Mouse (Mus musculus): ENCODE measurements at regions not wholly inside any gene's neighbourhood (a gene's known extent, or its start where the extent isn't known, plus 50 kb on each side); places are given as distances from the start of the nearest gene placed in this dataset.

- H3K4me1 ChIP-seq (ENCODE audit: control insufficient read depth in 1 of 2, insufficient read depth in 2 of 2, low read length in 2 of 2): no peaks in the 10 kb centered on the region
- TF ChIP-seq RCOR1 (IDR thresholded peaks at IDR 0.05; ENCODE audit: low read depth, low read length) (no peak), CHD1 (IDR thresholded peaks at IDR 0.05; ENCODE audit: low read depth, low read length) (no peak), TCF12 (IDR thresholded peaks at IDR 0.05; ENCODE audit: low read depth, low read length) (no peak), USF2 (IDR thresholded peaks at IDR 0.05; ENCODE audit: borderline replicate concordance in 1 of 2, insufficient read depth in 1 of 2, low read depth in 1 of 2, low read length in 2 of 2) (no peak), MAFK (IDR thresholded peaks at IDR 0.05; ENCODE audit: borderline replicate concordance, low read depth, low read length) (no peak), ZC3H11A (IDR thresholded peaks at IDR 0.05; ENCODE audit: low read depth, low read length) (no peak), NRF1 (IDR thresholded peaks at IDR 0.05; ENCODE audit: insufficient read depth, low read depth, low read length, poor library complexity, severe bottlenecking) (no peak), MEF2A (IDR thresholded peaks at IDR 0.05; ENCODE audit: extremely low read depth, insufficient replicate concordance, low read depth, low read length, poor library complexity, severe bottlenecking) (no peak), POLR2AphosphoS2 (IDR thresholded peaks at IDR 0.05; ENCODE audit: low read length) (no peak), NELFE (IDR thresholded peaks at IDR 0.05; ENCODE audit: low read depth, low read length) (no peak), MYC (IDR thresholded peaks at IDR 0.05; ENCODE audit: low read depth, low read length) (no peak), ETS1 (IDR thresholded peaks at IDR 0.05; ENCODE audit: low read depth, low read length) (no peak), POLR2A (IDR thresholded peaks at IDR 0.05; ENCODE audit: control insufficient read depth in 1 of 2, insufficient read depth in 1 of 2, low read depth in 1 of 2, low read length in 2 of 2, poor library complexity in 1 of 2) (no peak), ZKSCAN1 (IDR thresholded peaks at IDR 0.05; ENCODE audit: low read depth, low read length) (no peak), MAZ (IDR thresholded peaks at IDR 0.05; ENCODE audit: low read depth, low read length) (no peak), MYB (IDR thresholded peaks at IDR 0.05; ENCODE audit: low read depth, low read length) (no peak), CTCF (IDR thresholded peaks at IDR 0.05 in 2 of 3, conservative IDR thresholded peaks at IDR 0.05 in 1 of 3; ENCODE audit: control insufficient read depth in 1 of 3, insufficient read depth in 1 of 3, low read depth in 2 of 3, low read length in 3 of 3, poor library complexity in 1 of 3, severe bottlenecking in 1 of 3) (no peak)
Observed at GRCm38 (mm10) chr7:145029622-145030021, 89.9 kb upstream of the Ccnd1 start.

GRCm38 (mm10) chr7:145029124-145029523 is 89.4 kb upstream of the Ccnd1 start:
- Histone ChIP-seq H3K9ac (ENCODE audit: control insufficient read depth, low read depth, low read length, poor library complexity, severe bottlenecking) (no peak overlapping the region), H3K27ac (ENCODE audit: control insufficient read depth, low read depth, low read length) (no peak overlapping the region), H3K36me3 (ENCODE audit: control insufficient read depth in 1 of 2, insufficient read depth in 2 of 2, low read length in 2 of 2) (no peaks in the 10 kb centered on the region), H3K4me1 (ENCODE audit: control insufficient read depth in 1 of 2, insufficient read depth in 2 of 2, low read length in 2 of 2) (no peaks in the 10 kb centered on the region), H3K27me3 (ENCODE audit: control insufficient read depth in 1 of 2, insufficient read depth in 2 of 2, low read length in 2 of 2) (no peaks in the 10 kb centered on the region), H3K4me3 (ENCODE audit: control insufficient read depth in 1 of 2, insufficient read depth in 1 of 2, low read depth in 2 of 2, low read length in 2 of 2) (no peak overlapping the region), H3K9me3 (replicated peaks; ENCODE audit: insufficient read depth, low read length) (no peaks in the 10 kb centered on the region), H3K79me2 (ENCODE audit: control insufficient read depth, insufficient read depth, low read length, poor library complexity) (no peaks in the 10 kb centered on the region)
- no peak for DNase-seq (ENCODE audit: low read depth, low spot score)
- TF ChIP-seq JUND (IDR thresholded peaks at IDR 0.05; ENCODE audit: low read depth, low read length) (no peak), USF1 (IDR thresholded peaks at IDR 0.05; ENCODE audit: low read depth, low read length) (no peak), MXI1 (IDR thresholded peaks at IDR 0.05; ENCODE audit: low read depth, low read length) (no peak), ZC3H11A (IDR thresholded peaks at IDR 0.05; ENCODE audit: low read depth, low read length) (no peak), POLR2AphosphoS2 (IDR thresholded peaks at IDR 0.05; ENCODE audit: low read length) (no peak), CTCF (IDR thresholded peaks at IDR 0.05 in 2 of 3, conservative IDR thresholded peaks at IDR 0.05 in 1 of 3; ENCODE audit: control insufficient read depth in 1 of 3, insufficient read depth in 1 of 3, low read depth in 2 of 3, low read length in 3 of 3, poor library complexity in 1 of 3, severe bottlenecking in 1 of 3) (no peak), UBTF (IDR thresholded peaks at IDR 0.05; ENCODE audit: borderline replicate concordance, insufficient read depth, low read depth, low read length) (no peak), TBP (IDR thresholded peaks at IDR 0.05; ENCODE audit: low read depth, low read length) (no peak), USF2 (IDR thresholded peaks at IDR 0.05; ENCODE audit: borderline replicate concordance in 1 of 2, insufficient read depth in 1 of 2, low read depth in 1 of 2, low read length in 2 of 2) (no peak)

More at GRCm38 (mm10) chr7:145029622-145030021, 89.9 kb upstream of the Ccnd1 start:
- H3K27me3 ChIP-seq (ENCODE audit: control insufficient read depth in 1 of 2, insufficient read depth in 2 of 2, low read length in 2 of 2): no peaks in the 10 kb centered on the region
- no peak overlapping the region for H3K9ac ChIP-seq (ENCODE audit: control insufficient read depth, low read depth, low read length, poor library complexity, severe bottlenecking)
- H3K9me3 ChIP-seq (replicated peaks; ENCODE audit: insufficient read depth, low read length): no peaks in the 10 kb centered on the region
- H3K79me2 ChIP-seq (ENCODE audit: control insufficient read depth, insufficient read depth, low read length, poor library complexity): no peaks in the 10 kb centered on the region
- no peak for DNase-seq (ENCODE audit: low read depth, low spot score)
- no peak overlapping the region for H3K4me3 ChIP-seq (ENCODE audit: control insufficient read depth in 1 of 2, insufficient read depth in 1 of 2, low read depth in 2 of 2, low read length in 2 of 2)
- H3K36me3 ChIP-seq (ENCODE audit: control insufficient read depth in 1 of 2, insufficient read depth in 2 of 2, low read length in 2 of 2): no peaks in the 10 kb centered on the region
- no peak overlapping the region for H3K27ac ChIP-seq (ENCODE audit: control insufficient read depth, low read depth, low read length)
